Mouse (Mus musculus) gastrocnemius, adult 8-10 months (tissue): ENCODE measurements around the gene Med17. TPM values are rescaled to one million over a fixed set of nuclear protein-coding genes. Genes with fewer than 3 reads are reported as not detected.

Experiments
- DNase-seq, 2 experiments: peaks; one replicate each; pipeline ENCODE4 v3.0.0; 2022; ENCODE audit warnings: low spot score in 2 of 2
- microRNA-seq: library from miRNA; unstranded; fragments of <30 nt; microRNA quantifications from one replicate; pipeline ENCODE4 v1.2.0, GENCODE M21; 2022
- total RNA-seq, 4 experiments: library from RNA; stranded (reverse); gene quantifications; 2 replicates each; pipeline ENCODE4 v1.2.4; 2022

Med17 gene
- total RNA-seq, 4 experiments from 2014 or later: 9.5 to 11.0 (median 10.3) TPM

GRCm38 (mm10) chr9:15238297-15238990 lies 41.3 kb downstream of the Med17 start:
- DNase-seq: no peak

DNA sequence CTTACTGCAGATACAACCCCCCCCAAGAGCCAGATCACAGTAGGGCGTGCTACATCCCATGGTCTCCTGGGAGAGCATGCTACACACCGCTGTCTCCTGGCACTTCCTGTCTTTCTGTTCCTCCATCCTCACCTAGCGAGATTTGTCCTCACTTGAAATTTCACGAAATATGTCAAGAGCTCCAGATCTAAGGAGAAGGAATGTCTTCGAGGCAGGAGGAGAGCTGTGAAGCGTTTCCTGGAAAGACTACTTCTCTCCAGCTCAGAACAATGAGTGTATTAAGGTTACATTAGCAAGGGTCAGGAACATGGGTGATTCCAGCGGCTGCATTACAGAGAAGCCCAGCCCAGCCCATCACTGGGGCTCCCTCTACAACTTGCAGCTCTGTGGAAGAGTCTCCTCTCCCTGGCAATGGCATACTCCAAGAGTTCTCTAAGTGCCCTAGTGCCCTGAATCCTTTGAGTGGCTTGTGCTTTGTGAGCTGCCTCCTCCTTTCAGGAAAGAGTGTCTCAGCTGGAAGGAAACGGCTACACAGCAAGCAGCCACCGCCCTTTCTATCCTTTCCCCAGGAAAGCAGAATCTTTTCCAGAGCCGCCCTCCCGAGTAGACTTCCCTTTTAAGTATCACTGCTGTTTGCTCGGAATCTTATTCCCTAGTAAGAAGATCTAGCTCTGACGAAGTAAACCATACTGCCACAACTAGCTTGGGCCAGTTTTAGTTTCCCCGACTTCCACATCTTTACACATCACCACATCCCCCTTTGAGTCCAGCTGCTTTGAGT lies 42.0 kb downstream of the Med17 start:
- DNase-seq: no peak

GRCm38 (mm10) chr9:15235986-15236385 lies 43.7 kb downstream of the Med17 start:
- DNase-seq: no peak

- DNase-seq: no peak
Measured at GRCm38 (mm10) chr9:15233604-15234003, 46.1 kb downstream of the Med17 start.

DNA sequence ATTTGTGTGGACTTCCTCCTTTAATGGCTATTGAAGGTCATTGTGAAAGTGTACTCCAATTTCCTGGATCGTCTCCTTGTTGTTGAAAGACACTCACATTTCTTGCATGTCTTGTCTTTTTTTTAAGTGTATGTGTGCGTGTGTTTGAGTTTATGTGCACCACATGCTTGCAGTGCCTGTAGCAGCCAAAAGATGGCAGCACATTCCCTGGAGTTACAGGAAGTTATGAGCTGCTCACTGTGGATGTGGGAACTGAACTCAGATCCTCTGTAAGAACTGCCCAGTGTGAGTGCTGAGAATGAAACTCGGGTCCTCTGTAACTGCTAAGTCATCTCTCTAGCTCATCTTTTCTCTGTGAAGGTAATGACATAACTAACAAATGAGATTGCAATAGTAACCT lies 47.3 kb downstream of the Med17 start:
- no peak for DNase-seq

DNA sequence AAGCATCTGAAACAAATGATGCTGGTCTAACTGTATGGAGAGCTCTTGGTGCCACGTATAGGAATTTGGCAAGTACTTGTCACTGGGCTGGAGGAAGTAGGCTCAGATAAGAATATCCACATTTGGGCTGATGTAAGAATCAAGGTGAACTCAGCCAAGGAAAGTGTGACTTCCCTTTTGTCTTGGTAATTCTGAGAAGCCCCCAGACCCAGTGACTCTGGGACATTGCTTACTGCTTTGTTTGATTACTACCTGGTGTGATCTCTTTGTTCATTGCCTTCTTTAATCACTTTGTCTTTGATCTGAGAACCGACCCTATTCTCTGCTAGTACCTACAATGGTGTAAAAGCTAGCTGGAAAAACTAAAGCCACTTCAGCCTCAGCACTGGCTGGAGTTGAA lies 54.8 kb downstream of the Med17 start:
- DNase-seq: no peak

GRCm38 (mm10) chr9:15213695-15214094 lies 66.0 kb downstream of the Med17 start:
- DNase-seq: no peak

DNA sequence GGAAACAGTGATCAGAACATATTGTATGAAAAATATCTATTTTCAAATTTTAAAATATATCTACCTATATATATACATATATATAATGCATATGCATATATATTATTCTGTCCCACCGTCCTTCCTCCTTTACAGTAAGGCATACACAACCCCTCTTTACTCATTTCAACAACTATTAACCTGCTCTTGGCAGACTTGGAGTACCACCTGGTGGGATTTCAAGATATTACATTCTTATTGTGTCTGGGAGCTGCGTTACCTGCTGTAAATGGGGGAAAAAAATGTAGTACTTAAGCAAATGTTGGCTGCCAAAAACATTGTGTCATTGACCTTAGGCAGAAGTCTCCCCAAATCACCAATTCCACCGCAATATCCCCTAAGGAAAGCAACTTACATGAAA lies 67.9 kb downstream of the Med17 start:
- no peak for DNase-seq

Small RNA genes within 50 kb of the gene (microRNA-seq; reads per million reads assigned to microRNA genes)
- gene Gm49349: not detected
- gene mmu-mir-7650: not detected

Other genes with a start within 250 kb of the Med17 start
- gene Panx1, start 234.5 kb downstream of the Med17 start, total RNA-seq: 10 to 100 TPM; 26.9 to 36.7 (median 27.8) TPM
- gene Hephl1, start 167.8 kb downstream of the Med17 start, total RNA-seq: under 1 TPM; 0.11 to 0.89 (median 0.49) TPM
- gene Vstm5, start 40.9 kb downstream of the Med17 start, total RNA-seq: not detected
- gene Taf1d, start 26.3 kb upstream of the Med17 start, total RNA-seq: 100 to 1,000 TPM in 1 of 4 experiments, 10 to 100 TPM in 3; 69.0 to 109 (median 76.8) TPM
- 1 to 10 TPM; 2.3 to 6.4 (median 4.2) TPM for gene 4931406C07Rik, start 26.5 kb upstream of the Med17 start, total RNA-seq
- 1 to 10 TPM; 5.5 to 8.2 (median 6.4) TPM for gene Cep295, start 77.9 kb upstream of the Med17 start, total RNA-seq
- gene Smco4, start 213.5 kb upstream of the Med17 start, total RNA-seq: 10 to 100 TPM in 2 of 4 experiments, 1 to 10 TPM in 2; 8.4 to 11.1 (median 9.9) TPM